Mouse (Mus musculus): ENCODE data around the gene Farp2.
"Not testable (repeated sequence)": the region's sequence is repeated elsewhere in the genome, so short reads cannot be mapped to it uniquely, and the experiment has no call there.

The Farp2 gene

GRCm38 (mm10) chr1:93635580-93636192, 123.8 kb downstream of the Farp2 start:
- peak; percentile 99 for DNase-seq

- DNase-seq = no peak
Observed at GRCm38 (mm10) chr1:93636211-93636897, 124.5 kb downstream of the Farp2 start.

DNA sequence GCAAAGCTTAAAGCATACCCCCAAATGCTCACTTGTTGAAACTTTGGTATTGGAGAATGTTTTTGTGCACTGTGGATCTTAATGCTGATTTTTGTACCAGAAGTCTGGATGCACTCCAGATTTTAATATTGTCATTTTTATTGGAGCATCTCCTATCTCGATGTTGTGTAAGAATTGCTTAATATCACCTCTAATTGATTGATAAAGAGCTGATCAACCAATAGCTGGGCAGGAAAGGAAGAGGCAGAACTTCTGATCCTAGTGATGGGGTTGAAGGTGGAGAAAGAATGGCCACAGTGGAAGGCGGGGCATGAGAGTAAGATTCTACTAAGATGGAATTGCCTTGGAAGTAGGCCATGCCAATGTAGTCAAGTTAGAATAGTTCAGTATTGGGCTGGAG, 130.1 kb downstream of the Farp2 start:
- no peak for DNase-seq

- DNase-seq = no peak
Observed at GRCm38 (mm10) chr1:93642692-93643091, 130.8 kb downstream of the Farp2 start.

DNA sequence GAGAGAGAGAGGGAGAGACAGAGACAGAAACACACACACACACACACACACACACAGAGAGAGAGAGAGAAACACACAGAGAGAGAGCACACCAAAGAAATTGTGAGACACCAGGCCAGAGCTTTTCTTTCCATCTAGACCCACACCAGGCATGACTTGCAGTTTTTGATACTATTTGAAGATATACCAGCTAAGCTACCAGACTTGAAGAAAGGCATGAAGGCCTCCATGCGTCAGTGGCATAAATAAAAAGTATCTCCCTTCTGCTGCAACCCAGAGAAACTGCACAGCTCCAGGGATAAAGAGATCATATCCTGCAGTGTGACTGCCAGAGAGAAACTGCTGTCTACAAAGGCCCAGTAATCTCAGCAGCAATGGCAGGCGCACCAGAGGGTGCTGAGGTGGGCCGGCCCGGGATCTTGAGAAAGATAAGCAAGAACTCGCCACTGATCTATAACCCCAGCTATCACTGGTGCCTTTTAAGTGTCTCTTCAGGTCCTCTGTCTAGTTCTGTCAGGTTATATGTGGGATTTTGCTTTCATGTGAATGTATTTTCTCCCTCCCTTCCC, 137.8 kb downstream of the Farp2 start:
- DNase-seq = no peak

- no peak for DNase-seq
Observed at GRCm38 (mm10) chr1:93654275-93654674, 142.4 kb downstream of the Farp2 start.

GRCm38 (mm10) chr1:93654798-93655197, 142.9 kb downstream of the Farp2 start:
- DNase-seq = no peak

DNA sequence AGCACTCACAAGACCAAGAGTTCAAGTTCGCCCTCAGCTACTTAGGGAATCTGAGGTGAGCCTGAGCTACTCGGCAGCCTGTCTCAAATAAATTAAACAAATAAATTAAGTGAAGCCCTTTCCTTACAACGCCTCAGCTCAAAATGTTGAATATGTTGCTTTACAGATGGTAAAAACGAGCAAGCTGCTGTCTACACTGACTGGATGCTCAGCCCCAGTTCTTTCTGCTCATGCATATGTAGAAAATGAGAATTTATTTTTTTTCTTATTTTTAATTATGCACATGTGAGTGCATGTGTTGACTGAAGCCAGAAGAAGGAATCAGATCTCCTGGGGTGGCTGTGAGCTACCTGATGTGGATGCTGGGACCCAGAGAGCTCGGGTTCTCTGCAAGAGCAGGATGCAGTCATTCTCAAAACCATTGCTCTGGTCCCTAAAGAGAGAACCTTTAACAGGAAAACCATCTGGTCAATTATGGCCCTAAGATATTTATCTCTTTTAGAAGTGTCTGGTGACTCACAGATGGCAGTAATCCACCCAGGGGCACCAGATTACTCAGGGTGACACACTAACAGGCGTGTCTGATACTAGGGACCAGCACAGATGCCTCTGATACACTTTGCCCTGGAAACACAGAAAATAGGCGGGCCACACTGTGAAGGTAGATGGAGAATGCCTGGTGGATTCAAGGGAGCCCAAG, 144.6 kb downstream of the Farp2 start:
- DNase-seq = no peak

DNA sequence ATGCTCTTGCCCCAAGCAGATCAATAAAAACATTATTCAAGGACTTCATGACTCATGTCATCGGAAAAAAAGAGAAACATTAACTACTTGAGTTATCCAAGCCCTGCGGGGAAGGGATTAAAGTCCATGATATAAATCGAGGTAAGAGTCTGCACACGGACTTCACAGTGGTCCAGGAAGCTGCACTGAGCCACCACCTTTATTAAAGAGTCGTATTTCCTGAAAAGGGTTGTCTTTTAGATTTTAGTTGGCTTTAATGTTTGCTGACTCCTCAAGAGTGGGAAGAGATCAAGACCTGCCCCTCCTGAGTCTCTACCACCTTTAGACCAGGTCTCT, 145.1 kb downstream of the Farp2 start:
- DNase-seq = no peak

DNA sequence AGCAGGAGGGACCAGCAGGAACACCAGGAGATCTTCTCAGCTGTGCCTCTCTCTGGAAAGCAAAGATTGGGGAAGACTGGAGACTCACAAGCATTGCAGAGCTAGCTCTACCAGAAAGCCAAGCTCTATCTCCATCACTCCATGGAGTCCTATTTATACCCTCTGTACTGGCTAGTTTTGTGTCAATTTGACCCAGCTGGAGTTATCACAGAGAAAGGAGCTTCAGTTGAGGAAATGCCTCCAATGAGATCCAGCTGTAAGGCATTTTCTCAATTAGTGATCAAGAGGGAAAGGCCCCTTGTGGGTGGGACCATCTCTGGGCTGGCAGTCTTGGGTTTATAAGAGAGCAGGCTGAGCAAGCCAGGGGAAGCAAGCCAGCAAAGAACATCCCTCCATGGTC, 146.7 kb downstream of the Farp2 start, which contains the start of gene Stk25:
Stk25 (minus strand) TSS at position 101 of the 400 bp plus-strand sequence.
- DNase-seq = not testable (repeated sequence)

- DNase-seq = peak; percentile 52
Observed at GRCm38 (mm10) chr1:93667760-93668400, 156.0 kb downstream of the Farp2 start.

- DNase-seq = peak; percentile 91
Observed at GRCm38 (mm10) chr1:93668791-93669548, 157.1 kb downstream of the Farp2 start.

DNA sequence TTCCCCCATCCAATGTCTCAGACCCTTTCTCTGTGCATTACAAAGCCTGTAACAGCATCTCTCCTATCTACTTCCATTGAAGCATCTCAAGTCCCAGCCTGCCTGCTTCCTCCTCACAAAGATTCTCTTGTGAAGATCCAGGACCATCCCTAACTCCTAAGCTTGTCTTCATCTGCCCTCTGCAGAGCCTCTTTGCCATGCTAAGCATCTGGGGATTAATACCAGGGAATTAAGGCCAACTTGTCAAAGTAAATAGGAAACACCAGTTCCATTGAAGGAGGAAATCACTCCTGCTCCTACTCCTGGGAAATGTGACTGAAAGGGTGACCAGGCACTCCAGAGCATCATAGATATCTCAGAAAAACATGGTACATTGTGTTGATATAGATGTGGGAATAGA, 158.1 kb downstream of the Farp2 start:
- peak; percentile 57 for DNase-seq
